Mouse (Mus musculus): ENCODE measurements around the gene Rsph10b. TPM values are rescaled to one million over a fixed set of nuclear protein-coding genes. Genes with fewer than 3 reads are reported as not detected.
"Not testable (repeated sequence)": the region's sequence is repeated elsewhere in the genome, so short reads cannot be mapped to it uniquely, and the experiment has no call there.

Rsph10b gene
- total RNA-seq, 2 experiments from 2014 or later, result 5.5 to 6.9 TPM

- no peak for DNase-seq (ENCODE audit: low spot score in 2 of 2)
Observed at GRCm38 (mm10) chr5:143992661-143993060, 59.8 kb downstream of the Rsph10b start.

GRCm38 (mm10) chr5:143993260-143993659, 60.4 kb downstream of the Rsph10b start:
- DNase-seq (ENCODE audit: low spot score in 2 of 2), result no peak

- no peak for DNase-seq (ENCODE audit: low spot score in 2 of 2)
Observed at GRCm38 (mm10) chr5:143993849-143994248, 61.0 kb downstream of the Rsph10b start.

- DNase-seq (ENCODE audit: low spot score in 2 of 2), result no peak
Observed at GRCm38 (mm10) chr5:143994632-143995365, 62.0 kb downstream of the Rsph10b start.

GRCm38 (mm10) chr5:143999409-143999808, 66.6 kb downstream of the Rsph10b start:
- no peak for DNase-seq (ENCODE audit: low spot score in 2 of 2)

- DNase-seq (ENCODE audit: low spot score in 2 of 2), result no peak
Observed at GRCm38 (mm10) chr5:144002461-144003192, 69.8 kb downstream of the Rsph10b start.

- DNase-seq (ENCODE audit: low spot score in 2 of 2), result not testable (repeated sequence)
Observed at GRCm38 (mm10) chr5:144013366-144014134, 80.7 kb downstream of the Rsph10b start.

- peak; percentile 69 to 81 for DNase-seq (ENCODE audit: low spot score in 2 of 2)
Observed at GRCm38 (mm10) chr5:144014551-144015311, 81.9 kb downstream of the Rsph10b start, which contains the start of gene Ccz1. Gene Ccz1, minus strand, starts transcription at chr5:144014877.

GRCm38 (mm10) chr5:144015312-144015650, 82.4 kb downstream of the Rsph10b start:
- no peak for DNase-seq (ENCODE audit: low spot score in 2 of 2)

- no peak for DNase-seq (ENCODE audit: low spot score in 2 of 2)
Observed at GRCm38 (mm10) chr5:144015845-144016244, 83.0 kb downstream of the Rsph10b start.

GRCm38 (mm10) chr5:144026620-144027263, 93.9 kb downstream of the Rsph10b start, which contains the start of gene Ocm:
Gene Ocm, minus strand, starts transcription at chr5:144026670.
- DNase-seq (ENCODE audit: low spot score in 2 of 2), result no peak

GRCm38 (mm10) chr5:144032491-144032890, 99.7 kb downstream of the Rsph10b start:
- DNase-seq (ENCODE audit: low spot score in 2 of 2), result no peak

- DNase-seq (ENCODE audit: low spot score in 2 of 2), result no peak
Observed at GRCm38 (mm10) chr5:144034567-144034966, 101.7 kb downstream of the Rsph10b start.

Other genes starting within 250 kb of the Rsph10b start
- gene Usp42, start 200.8 kb upstream of the Rsph10b start, total RNA-seq (2021), result 10 to 100 TPM; 26.7 to 28.0 TPM
- 10 to 100 TPM; 39.5 to 40.7 TPM for gene Eif2ak1, start 115.2 kb upstream of the Rsph10b start, total RNA-seq (2021)
- under 1 TPM in 1 of 2 experiments, not detected in 1; 0.25 TPM for gene Ankrd61, start 35.4 kb upstream of the Rsph10b start, total RNA-seq (2021)
- 10 to 100 TPM; 45.1 to 46.1 TPM for gene Aimp2, start 23.2 kb upstream of the Rsph10b start, total RNA-seq (2021)
- gene Pms2, start 23.1 kb upstream of the Rsph10b start, total RNA-seq (2021), result 10 to 100 TPM; 19.3 to 21.5 TPM
- 1 to 10 TPM in 1 of 2 experiments, under 1 TPM in 1; 0.80 to 3.3 TPM for gene Gm42421, start 4.9 kb upstream of the Rsph10b start, total RNA-seq (2021)
- gene Ccz1, start 81.8 kb downstream of the Rsph10b start, total RNA-seq (2021), result 10 to 100 TPM; 50.4 to 55.7 TPM
- gene Ocm, start 93.6 kb downstream of the Rsph10b start, total RNA-seq (2021), result under 1 TPM in 1 of 2 experiments, not detected in 1; 0.59 TPM
- gene Lmtk2, start 167.4 kb downstream of the Rsph10b start, total RNA-seq (2021), result 10 to 100 TPM; 83.0 to 91.0 TPM